In genomic region chr15:37134386-37134785, GRCm38 (mm10) we compare ENCODE assay signal across 8 mouse cellular contexts.
A peak's percentile ranks its signal among the peaks of the same experiment; 100 is the strongest.
DNase-seq lines count a peak whose midpoint lies in the region; ATAC-seq and TF ChIP-seq lines count a peak whose summit lies in the region.
"Had no signal": no experiment of that assay in that cellular context is flagged by ENCODE, and none has a peak within 500 bp of the region (broad histone marks: within the 10 kb centered on the region; RNA-seq: fewer than 3 reads in every experiment).

No protein-coding gene starts in this region.

- peaks cover 4% of the 10 kb centered on the region; the same call in 1 of the 2 replicates for H3K4me1 ChIP-seq in intestine, embryonic 14.5 days (replicated peaks; ENCODE audit: control insufficient read depth, insufficient read depth, low read length)

- H3K4me2 ChIP-seq in intestine, embryonic 14.5 days (ENCODE audit: low read length), result peak overlapping the region; percentile 82

- no peak for DNase-seq in left cerebral cortex, adult 2 months (ENCODE audit: extremely low spot score in 1 of 2, low spot score in 2 of 2)
- DNase-seq in left cerebral cortex, postnatal 14 days (ENCODE audit: low spot score in 2 of 2), result no peak
- DNase-seq in embryo, embryonic 9.5 days (ENCODE audit: extremely low spot score), result peak; percentile 27
- DNase-seq in intestine, embryonic 14.5 days (ENCODE audit: low spot score), result no peak
- DNase-seq in neural tube, embryonic 10.5 days (ENCODE audit: extremely low spot score, low spot score), result peak; percentile 18
- DNase-seq in right cerebral cortex, postnatal 36 days (ENCODE audit: low spot score in 2 of 2), result no peak

- H3K27ac ChIP-seq in left cerebral cortex, adult 2 months, result peak overlapping the region; percentile 94; the same call in 1 of the 2 replicates
- peak overlapping the region; percentile 64; the same call in 1 of the 2 replicates for H3K27ac ChIP-seq in intestine, embryonic 14.5 days (ENCODE audit: low read depth)

- no peaks in the 10 kb centered on the region for H3K36me3 ChIP-seq in intestine, embryonic 14.5 days (ENCODE audit: control insufficient read depth, insufficient read depth, low read length)
- H3K36me3 ChIP-seq: embryonic facial prominence, embryonic 12.5 days had no signal

- intact Hi-C loops in left cerebral cortex, adult 2 months (cut with DNase I), result no loop called here
- intact Hi-C loops in left cerebral cortex, postnatal 14 days (cut with DNase I), result no loop called here

- no peaks in the 10 kb centered on the region for H3K27me3 ChIP-seq in intestine, embryonic 14.5 days (replicated peaks; ENCODE audit: control insufficient read depth, insufficient read depth, low read length)
- H3K27me3 ChIP-seq: embryonic facial prominence, embryonic 12.5 days had no signal

- TF ChIP-seq CTCF in left cerebral cortex, adult 2 months (IDR thresholded peaks at IDR 0.05), result no peak

- H3K9ac ChIP-seq in intestine, embryonic 14.5 days (ENCODE audit: low read length), result no peak overlapping the region

- H3K4me3 ChIP-seq in left cerebral cortex, adult 2 months, result no peak overlapping the region
- no peak overlapping the region for H3K4me3 ChIP-seq in intestine, embryonic 14.5 days (ENCODE audit: low read depth, low read length)

- H3K9me3 ChIP-seq in intestine, embryonic 14.5 days (ENCODE audit: control insufficient read depth, low read length), result peaks cover 7% of the 10 kb centered on the region; the same call in 1 of the 2 replicates
- H3K9me3 ChIP-seq: embryonic facial prominence, embryonic 12.5 days had no signal

- 50% methylated on average over 4 of the region's 4 CpGs for WGBS in intestine, embryonic 14.5 days

- no peak for ATAC-seq in intestine, embryonic 14.5 days (replicated peaks; ENCODE audit: low FRiP score, low TSS enrichment, low read depth)
- ATAC-seq in megakaryocyte progenitor cell, adult 5-6 weeks (replicated peaks; ENCODE audit: poor library complexity), result no peak

Comparison
In these comparisons a context has a peak if more than half of its experiments do, and no peak if none do; other contexts are left out.
1. DNase-seq: peak in embryo, embryonic 9.5 days (single experiment) and neural tube, embryonic 10.5 days (single experiment); none in left cerebral cortex, adult 2 months (0 of 2), left cerebral cortex, postnatal 14 days (0 of 2), intestine, embryonic 14.5 days (single experiment) and right cerebral cortex, postnatal 36 days (0 of 2).